Mouse (Mus musculus) myocyte (in vitro differentiated cells): Measurements from ENCODE around the gene Laptm5. TPM values are rescaled to one million over a fixed set of nuclear protein-coding genes. Genes with fewer than 3 reads are reported as not detected.

Experiments used
- H3K27me3 ChIP-seq: one replicate; pipeline ENCODE4 v1.6.1; 2011; ENCODE audit not compliant: control insufficient read depth, insufficient read depth, insufficient read length
- H3K36me3 ChIP-seq: one replicate; pipeline ENCODE4 v1.6.1; 2011; ENCODE audit not compliant: control insufficient read depth, insufficient read depth
- H3K4me2 ChIP-seq: one replicate; pipeline ENCODE4 v1.6.1; 2011; ENCODE audit warnings: low read depth, control low read depth
- H3K4me3 ChIP-seq: one replicate; pipeline ENCODE4 v1.5.1; 2011; ENCODE audit warnings: mild to moderate bottlenecking, control low read depth, moderate library complexity
- H3K79me2 ChIP-seq: one replicate; pipeline ENCODE4 v1.6.1; 2011; ENCODE audit not compliant: control insufficient read depth, insufficient read depth
- H3ac ChIP-seq: one replicate; pipeline ENCODE4 v1.6.1; 2011; ENCODE audit not compliant: control insufficient read depth, insufficient read length
- CEBPB ChIP-seq: IDR thresholded peaks from 2 replicates; pipeline ENCODE4 v1.6.1; 2011; ENCODE audit warnings: mild to moderate bottlenecking, moderate library complexity; ENCODE audit not compliant: poor library complexity, insufficient read depth, severe bottlenecking
- E2F4 ChIP-seq: IDR thresholded peaks from one replicate; pipeline ENCODE4 v1.6.1; 2011; ENCODE audit warnings: mild to moderate bottlenecking, control low read depth, moderate library complexity; ENCODE audit not compliant: insufficient read depth
- MAX ChIP-seq: IDR thresholded peaks from one replicate; pipeline ENCODE4 v1.6.1; 2011; ENCODE audit warnings: low read depth, mild to moderate bottlenecking, control low read depth
- MYOD1 ChIP-seq, 3 experiments: IDR thresholded peaks; one replicate each; pipeline ENCODE4 v1.6.1; 2011; ENCODE audit warnings: control low read depth in 2 of 3, low read depth in 2 of 3, mild to moderate bottlenecking in 2 of 3, moderate library complexity in 1 of 3; ENCODE audit not compliant: insufficient read length in 2 of 3, control insufficient read depth in 1 of 3
- MYOG ChIP-seq, 3 experiments: IDR thresholded peaks; one replicate each; pipeline ENCODE4 v1.6.1; 2011; ENCODE audit warnings: control low read depth in 2 of 3, low read depth in 2 of 3, mild to moderate bottlenecking in 2 of 3; ENCODE audit not compliant: insufficient read length in 2 of 3, control insufficient read depth in 1 of 3, insufficient read depth in 1 of 3
- POLR2A ChIP-seq: IDR thresholded peaks from one replicate; pipeline ENCODE4 v1.6.1; 2011; ENCODE audit warnings: low read depth, mild to moderate bottlenecking, control low read depth, moderate library complexity; ENCODE audit not compliant: insufficient read length
- POLR2AphosphoS2 ChIP-seq: IDR thresholded peaks from one replicate; pipeline ENCODE4 v1.6.1; 2011; ENCODE audit warnings: low read depth, control low read depth; ENCODE audit not compliant: insufficient read length
- REST ChIP-seq: IDR thresholded peaks from one replicate; pipeline ENCODE4 v1.6.1; 2011; ENCODE audit warnings: mild to moderate bottlenecking, control low read depth, moderate library complexity; ENCODE audit not compliant: insufficient read depth, insufficient read length
- SRF ChIP-seq: IDR thresholded peaks from one replicate; pipeline ENCODE4 v1.6.1; 2011; ENCODE audit warnings: low read depth; ENCODE audit not compliant: control insufficient read depth, insufficient read length
- TCF12 ChIP-seq: IDR thresholded peaks from one replicate; pipeline ENCODE4 v1.6.1; 2011; ENCODE audit warnings: mild to moderate bottlenecking, control low read depth; ENCODE audit not compliant: poor library complexity, insufficient read depth, severe bottlenecking
- TCF3 ChIP-seq: IDR thresholded peaks from one replicate; pipeline ENCODE4 v1.6.1; 2011; ENCODE audit warnings: low read depth, control low read depth; ENCODE audit not compliant: insufficient read length
- USF1 ChIP-seq: IDR thresholded peaks from one replicate; pipeline ENCODE4 v1.6.1; 2011; ENCODE audit warnings: low read depth, mild to moderate bottlenecking, control low read depth, moderate library complexity
- polyA plus RNA-seq: library from polyadenylated mRNA; unstranded; fragments of >200 nt; fragmentation: generic; extraction: Trizol; gene quantifications from one replicate; pipeline ENCODE4 v1.2.1, GENCODE M21; 2012; ENCODE audit warnings: missing spikeins

The Laptm5 gene
- polyA plus RNA-seq, 1 experiment: 0.06 TPM

DNA sequence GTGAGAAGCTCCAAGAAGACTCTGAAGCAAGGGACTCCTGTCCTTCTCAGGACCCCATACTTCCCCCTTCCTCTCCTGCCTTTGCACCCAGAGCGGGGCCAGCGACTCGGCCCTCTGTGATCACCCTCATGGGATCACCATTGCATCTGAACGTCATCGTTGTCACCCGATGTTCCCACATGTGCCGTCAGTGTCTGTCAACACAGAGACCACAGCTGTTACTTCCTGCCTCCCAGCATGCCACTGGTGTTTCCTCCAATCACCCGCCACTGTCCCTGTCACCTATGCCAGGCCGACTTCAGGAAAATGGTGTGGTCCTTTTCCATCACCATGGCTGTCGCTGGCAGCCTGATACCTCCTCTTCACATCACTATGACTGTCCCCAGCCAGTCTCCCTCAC is 9.1 kb downstream of the Laptm5 start:
- Histone ChIP-seq H3K27me3 (peaks cover 27% of the 10 kb centered on the region), H3K4me2 (no peak overlapping the region), H3K4me3 (no peak overlapping the region), H3K79me2 (no peaks in the 10 kb centered on the region), H3ac (no peak overlapping the region), H3K36me3 (no peaks in the 10 kb centered on the region)
- TF ChIP-seq REST: no peak
- no peak for TF ChIP-seq MYOD1 (IDR thresholded peaks at IDR 0.05; ENCODE audit: control insufficient read depth in 1 of 3, insufficient read length in 2 of 3, low read depth in 2 of 3)
- TF ChIP-seq CEBPB: no peak
- no peak for TF ChIP-seq MYOG (IDR thresholded peaks at IDR 0.05; ENCODE audit: control insufficient read depth in 1 of 3, insufficient read depth in 1 of 3, insufficient read length in 2 of 3, low read depth in 2 of 3)
- no peak for TF ChIP-seq POLR2AphosphoS2
- TF ChIP-seq E2F4: no peak
- no peak for TF ChIP-seq POLR2A
- no peak for TF ChIP-seq USF1

DNA sequence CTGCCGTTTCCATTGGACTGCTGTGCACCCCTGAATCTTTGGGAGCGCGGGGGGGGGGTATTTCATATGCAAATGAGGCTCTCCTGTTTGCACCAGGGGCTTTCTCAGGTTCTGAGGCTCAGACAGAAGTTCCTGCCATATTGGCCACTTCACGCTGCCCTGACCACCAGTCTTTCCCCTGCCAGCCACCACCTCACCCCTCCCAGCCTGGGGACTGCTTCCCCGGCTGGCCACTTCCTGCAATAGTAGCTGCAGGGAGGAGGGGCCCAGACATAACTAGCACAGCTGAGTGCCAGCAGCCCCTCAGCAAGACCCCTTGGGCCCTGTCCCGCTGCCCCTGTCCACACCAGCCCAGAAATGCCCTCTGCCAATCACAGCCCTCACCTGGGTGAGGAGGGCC is 13.3 kb downstream of the Laptm5 start:
- H3ac ChIP-seq: no peak overlapping the region
- no peak overlapping the region for H3K4me3 ChIP-seq
- H3K79me2 ChIP-seq: no peaks in the 10 kb centered on the region
- peaks cover 62% of the 10 kb centered on the region for H3K27me3 ChIP-seq
- H3K36me3 ChIP-seq: no peaks in the 10 kb centered on the region
- TF ChIP-seq MAX (no peak), MYOG (IDR thresholded peaks at IDR 0.05; ENCODE audit: control insufficient read depth in 1 of 3, insufficient read depth in 1 of 3, insufficient read length in 2 of 3, low read depth in 2 of 3) (no peak), USF1 (no peak)
- no peak overlapping the region for H3K4me2 ChIP-seq

DNA sequence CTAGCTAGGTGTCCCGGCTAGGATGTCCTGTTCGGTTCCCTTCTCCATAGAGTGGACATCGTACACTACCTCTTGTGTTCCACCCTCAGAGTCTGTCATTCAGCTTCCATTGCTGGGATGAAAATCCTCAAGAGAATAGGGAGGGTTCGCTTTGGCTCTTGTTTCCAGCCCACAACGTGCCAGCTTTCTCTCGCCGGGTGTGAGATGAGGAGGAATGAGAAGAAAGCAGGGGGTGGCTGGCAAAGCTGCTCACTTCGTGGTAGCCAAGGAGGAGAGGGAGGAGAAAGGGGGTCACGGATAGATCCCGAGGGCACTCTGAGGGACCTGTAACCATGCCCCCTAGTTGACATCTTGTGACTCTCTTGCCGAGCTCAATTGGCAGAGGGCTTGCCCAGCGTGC is 14.9 kb downstream of the Laptm5 start:
- no peaks in the 10 kb centered on the region for H3K79me2 ChIP-seq
- H3K36me3 ChIP-seq: no peaks in the 10 kb centered on the region
- H3K4me3 ChIP-seq: no peak overlapping the region
- H3ac ChIP-seq: no peak overlapping the region
- H3K4me2 ChIP-seq: no peak overlapping the region
- TF ChIP-seq REST (no peak), USF1 (no peak), SRF (no peak), MAX (no peak), TCF12 (no peak), POLR2AphosphoS2 (no peak), TCF3 (no peak)
- H3K27me3 ChIP-seq: peaks cover 55% of the 10 kb centered on the region

DNA sequence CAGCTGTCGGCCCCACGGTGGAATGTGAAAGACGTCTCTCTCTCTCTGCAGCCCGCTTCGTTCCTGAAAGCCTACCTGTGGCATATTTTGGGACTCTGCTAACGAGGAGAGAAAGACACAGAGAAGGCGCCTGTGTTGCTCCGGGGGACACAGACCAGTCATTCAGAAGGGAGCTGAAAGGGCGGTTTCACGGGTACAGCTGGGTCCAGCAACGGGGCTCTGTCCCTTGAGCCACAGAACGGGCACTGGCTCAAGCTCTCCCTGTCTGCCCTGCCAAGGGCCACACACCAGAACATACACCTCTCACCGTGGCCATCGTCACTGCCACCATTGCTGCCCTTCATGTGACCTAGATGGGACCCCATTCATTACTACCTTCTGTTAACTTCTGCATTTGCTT is 29.7 kb downstream of the Laptm5 start:
- Histone ChIP-seq H3K36me3 (no peaks in the 10 kb centered on the region), H3K4me3 (no peak overlapping the region), H3K4me2 (no peak overlapping the region), H3K79me2 (no peaks in the 10 kb centered on the region), H3ac (no peak overlapping the region), H3K27me3 (peaks cover 51% of the 10 kb centered on the region)
- TF ChIP-seq TCF12 (no peak), MYOG (IDR thresholded peaks at IDR 0.05; ENCODE audit: control insufficient read depth in 1 of 3, insufficient read depth in 1 of 3, insufficient read length in 2 of 3, low read depth in 2 of 3) (no peak), POLR2A (no peak)

DNA sequence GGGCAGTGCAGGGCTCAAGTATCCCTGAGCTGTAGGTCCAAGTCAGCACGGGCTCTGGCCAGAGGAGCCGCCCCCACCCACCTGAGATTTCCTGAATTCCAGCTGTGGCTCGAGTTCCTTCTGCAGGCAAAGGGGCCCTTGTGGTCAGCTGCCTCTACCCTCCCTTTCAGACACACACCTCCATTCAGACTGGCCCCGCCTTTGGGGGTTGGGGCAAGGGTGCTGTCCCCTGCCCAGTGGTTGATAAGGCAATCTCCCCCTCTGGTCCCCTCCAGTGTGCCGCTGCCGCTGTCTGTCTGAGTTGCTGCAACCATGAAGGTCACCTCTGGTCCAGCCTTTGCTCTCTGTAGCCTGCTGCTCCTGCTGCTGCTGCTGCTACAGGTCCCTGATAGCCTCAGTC is 31.2 kb downstream of the Laptm5 start, which contains the start of gene Matn1:
Gene Matn1 (plus strand): TSS at position 274 of the 400 bp plus-strand sequence.
- no peak within 1 kb of the TSS for H3K4me2 ChIP-seq
- TF ChIP-seq REST: no peak
- TF ChIP-seq SRF: no peak
- no peak for TF ChIP-seq MAX
- no peak for TF ChIP-seq E2F4
- no peak for TF ChIP-seq CEBPB
- no peak within 1 kb of the TSS for H3K4me3 ChIP-seq
- no peaks in the 10 kb centered on the region for H3K79me2 ChIP-seq
- H3K36me3 ChIP-seq: no peaks in the 10 kb centered on the region
- H3K27me3 ChIP-seq: peaks cover 51% of the 10 kb centered on the region
- no peak within 1 kb of the TSS for H3ac ChIP-seq

DNA sequence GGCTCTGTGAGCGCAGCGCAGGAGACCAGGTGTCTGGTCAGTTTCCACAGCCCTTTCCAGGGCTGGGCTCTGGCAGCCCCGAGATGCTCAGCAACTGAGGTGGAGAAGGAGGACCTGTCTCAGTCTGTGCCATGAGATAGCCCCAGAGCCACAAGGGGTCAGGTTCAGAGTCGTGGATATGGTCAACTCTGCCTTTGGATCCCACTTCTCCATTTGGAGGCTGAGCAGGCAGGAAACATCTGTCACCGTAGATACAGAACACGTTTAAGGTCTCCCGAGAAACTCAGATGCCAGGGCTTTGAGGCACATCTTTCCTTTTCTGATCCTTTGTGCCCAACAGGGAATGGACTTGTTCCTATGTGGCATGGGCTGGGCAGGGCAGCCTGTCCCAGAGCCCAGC is 31.9 kb downstream of the Laptm5 start:
- H3K4me3 ChIP-seq: no peak overlapping the region
- no peak overlapping the region for H3K4me2 ChIP-seq
- H3ac ChIP-seq: no peak overlapping the region
- TF ChIP-seq POLR2A (no peak), POLR2AphosphoS2 (no peak), MAX (no peak), MYOG (IDR thresholded peaks at IDR 0.05; ENCODE audit: control insufficient read depth in 1 of 3, insufficient read depth in 1 of 3, insufficient read length in 2 of 3, low read depth in 2 of 3) (no peak), TCF3 (no peak), USF1 (no peak)
- no peaks in the 10 kb centered on the region for H3K79me2 ChIP-seq
- H3K36me3 ChIP-seq: no peaks in the 10 kb centered on the region
- H3K27me3 ChIP-seq: peaks cover 54% of the 10 kb centered on the region
